Mouse (Mus musculus): ENCODE results near the gene Hist1h4d. TPM values are rescaled to one million over a fixed set of nuclear protein-coding genes. Genes with fewer than 3 reads are reported as not detected.

Gene Hist1h4d
- 9.9 and 17.2 TPM in 2 replicates for polyA plus RNA-seq (2012)

GRCm38 (mm10) chr13:23581408-23582218, at the start of gene Hist1h4d:
Gene Hist1h4d, plus strand, starts transcription at chr13:23581598.

GRCm38 (mm10) chr13:23533560-23534367, 47.6 kb upstream of the Hist1h4d start, which contains the start of gene Hist1h2af:
Gene Hist1h2af, plus strand, starts transcription at chr13:23533906.

GRCm38 (mm10) chr13:23535137-23536075, 46.0 kb upstream of the Hist1h4d start, which contains the start of gene Hist1h3g:
Gene Hist1h3g, plus strand, starts transcription at chr13:23535422.

GRCm38 (mm10) chr13:23542999-23543607, 38.3 kb upstream of the Hist1h4d start, which contains the start of gene Hist1h2bh:
Gene Hist1h2bh, minus strand, starts transcription at chr13:23543392.

GRCm38 (mm10) chr13:23543965-23544786, 37.2 kb upstream of the Hist1h4d start, which contains the start of gene Hist1h3f:
Gene Hist1h3f, plus strand, starts transcription at chr13:23544052.

GRCm38 (mm10) chr13:23551146-23551834, 30.1 kb upstream of the Hist1h4d start, which contains the start of gene Hist1h4f:
Gene Hist1h4f, minus strand, starts transcription at chr13:23551648.

GRCm38 (mm10) chr13:23552962-23553361, 28.4 kb upstream of the Hist1h4d start, which contains the start of gene Hist1h1d:
Gene Hist1h1d, plus strand, starts transcription at chr13:23553262.

GRCm38 (mm10) chr13:23561883-23562659, 19.3 kb upstream of the Hist1h4d start, which contains the start of gene Hist1h3e:
Gene Hist1h3e, minus strand, starts transcription at chr13:23562369.

GRCm38 (mm10) chr13:23571022-23571503, 10.3 kb upstream of the Hist1h4d start, which contains the start of the genes Hist1h2ae and Hist1h2bg:
Gene Hist1h2ae, minus strand, starts transcription at chr13:23571220.
Gene Hist1h2bg, plus strand, starts transcription at chr13:23571396.

GRCm38 (mm10) chr13:23573898-23574524, 7.4 kb upstream of the Hist1h4d start, which contains the start of the genes Hist1h2bf and Hist1h2ad:
Gene Hist1h2bf, minus strand, starts transcription at chr13:23574196.
Gene Hist1h2ad, plus strand, starts transcription at chr13:23574381.

GRCm38 (mm10) chr13:23575271-23575851, 6.0 kb upstream of the Hist1h4d start, which contains the start of gene Hist1h3d:
Gene Hist1h3d, plus strand, starts transcription at chr13:23575763.

GRCm38 (mm10) chr13:23620733-23621531, 39.5 kb downstream of the Hist1h4d start, which contains the start of gene Hist1h2be:
Gene Hist1h2be, minus strand, starts transcription at chr13:23621124.

GRCm38 (mm10) chr13:23622175-23622671, 40.8 kb downstream of the Hist1h4d start, which contains the start of gene Hist1h1e:
Gene Hist1h1e, minus strand, starts transcription at chr13:23622558.

